ENCODE assay signal across 10 mouse cellular contexts in genomic region chr15:98710442-98710841, GRCm38 (mm10). TPM values are rescaled to one million over a fixed set of nuclear protein-coding genes. Genes with fewer than 3 reads are reported as not detected.
DNase-seq lines count a peak whose midpoint lies in the region; ATAC-seq and TF ChIP-seq lines count a peak whose summit lies in the region.
"Had no signal": no experiment of that assay in that cellular context is flagged by ENCODE, and none has a peak within 500 bp of the region (broad histone marks: within the 10 kb centered on the region; RNA-seq: fewer than 3 reads in every experiment).

No protein-coding gene starts in this region.

- TF ChIP-seq POLR2A in ES-Bruce4 (IDR thresholded peaks at IDR 0.05; ENCODE audit: insufficient read depth, low read length) = no peak
- TF ChIP-seq POLR2A in olfactory bulb, adult 2 months (IDR thresholded peaks at IDR 0.05; ENCODE audit: insufficient read depth, low read depth, low read length) = no peak

- intact Hi-C loops in left cerebral cortex, postnatal 36 days (cut with DNase I) = loop anchor here (2.0 kb wide), 1 partner anchor 46 kb away; no protein-coding TSS in a partner anchor

- 17% methylated on average over 9 of the region's 9 CpGs for WGBS in hindbrain, embryonic 10.5 days
- 16% methylated on average over 9 of the region's 9 CpGs for WGBS in hindbrain, embryonic 16.5 days
- WGBS in olfactory bulb, adult 2 months = 19% methylated on average over 9 of the region's 9 CpGs

- ATAC-seq in hindbrain, embryonic 16.5 days = no peak

- H3K4me1 ChIP-seq in hindbrain, embryonic 10.5 days (replicated peaks) = peaks cover 6% of the 10 kb centered on the region; the same call in 1 of the 2 replicates
- H3K4me1 ChIP-seq in hindbrain, embryonic 16.5 days (ENCODE audit: control insufficient read depth, insufficient read depth, low read depth, low read length) = peaks cover 4% of the 10 kb centered on the region; the same call in 1 of the 2 replicates
- no peaks in the 10 kb centered on the region for H3K4me1 ChIP-seq in ES-Bruce4 (ENCODE audit: control insufficient read depth, insufficient read depth, low read length)
- peaks cover 4% of the 10 kb centered on the region for H3K4me1 ChIP-seq in olfactory bulb, adult 2 months (ENCODE audit: control insufficient read depth, insufficient read depth, low read length)

- DNase-seq in hindbrain, embryonic 10.5 days (ENCODE audit: low spot score) = peak; percentile 78
- peak; percentile 42 for DNase-seq in cerebellum, adult 11-12 months
- DNase-seq in frontal cortex, postnatal 36 days (ENCODE audit: low spot score in 2 of 2) = peak; percentile 73 to 75
- peak; percentile 54 to 79 for DNase-seq in left cerebral cortex, postnatal 36 days (ENCODE audit: low spot score in 2 of 2)
- peak; percentile 77 for DNase-seq in thymus, postnatal 0 days (ENCODE audit: low spot score)

- peak; percentile 96 for TF ChIP-seq CTCF in ES-Bruce4 (IDR thresholded peaks at IDR 0.05; ENCODE audit: low read depth, low read length)
- TF ChIP-seq CTCF in olfactory bulb, adult 2 months (IDR thresholded peaks at IDR 0.05; ENCODE audit: insufficient read depth, low read depth, low read length) = peak; percentile 51

- no peak overlapping the region for H3K4me2 ChIP-seq in hindbrain, embryonic 16.5 days (ENCODE audit: low read length)
- H3K4me2 ChIP-seq: embryonic facial prominence, embryonic 13.5 days; limb, embryonic 15.5 days had no signal

- no peak overlapping the region for H3K4me3 ChIP-seq in hindbrain, embryonic 10.5 days
- H3K4me3 ChIP-seq in hindbrain, embryonic 16.5 days (ENCODE audit: low read length) = no peak overlapping the region
- no peak overlapping the region for H3K4me3 ChIP-seq in ES-Bruce4 (ENCODE audit: low read depth, low read length)
- no peak overlapping the region for H3K4me3 ChIP-seq in olfactory bulb, adult 2 months (ENCODE audit: insufficient read depth, low read depth, low read length)
- H3K4me3 ChIP-seq: embryonic facial prominence, embryonic 13.5 days; limb, embryonic 15.5 days had no signal

- no peak overlapping the region for H3K9ac ChIP-seq in hindbrain, embryonic 16.5 days (ENCODE audit: low read depth, low read length)
- H3K9ac ChIP-seq in ES-Bruce4 (ENCODE audit: low read depth, poor library complexity, severe bottlenecking) = no peak overlapping the region
- H3K9ac ChIP-seq: embryonic facial prominence, embryonic 13.5 days; limb, embryonic 15.5 days had no signal

- H3K36me3 ChIP-seq in hindbrain, embryonic 10.5 days = no peaks in the 10 kb centered on the region
- no peaks in the 10 kb centered on the region for H3K36me3 ChIP-seq in hindbrain, embryonic 16.5 days (ENCODE audit: control insufficient read depth, insufficient read depth, low read length)
- H3K36me3 ChIP-seq in ES-Bruce4 (ENCODE audit: control insufficient read depth, insufficient read depth, low read length, poor library complexity, severe bottlenecking) = no peaks in the 10 kb centered on the region
- H3K36me3 ChIP-seq: embryonic facial prominence, embryonic 13.5 days; limb, embryonic 15.5 days had no signal

- no peaks in the 10 kb centered on the region for H3K9me3 ChIP-seq in hindbrain, embryonic 10.5 days
- H3K9me3 ChIP-seq in hindbrain, embryonic 16.5 days (ENCODE audit: control insufficient read depth, low read length) = no peaks in the 10 kb centered on the region
- H3K9me3 ChIP-seq in ES-Bruce4 (replicated peaks; ENCODE audit: control insufficient read depth, insufficient read depth, low read length, poor library complexity, severe bottlenecking) = no peaks in the 10 kb centered on the region
- H3K9me3 ChIP-seq: embryonic facial prominence, embryonic 13.5 days; limb, embryonic 15.5 days had no signal

- H3K27me3 ChIP-seq in hindbrain, embryonic 10.5 days (ENCODE audit: insufficient read depth, poor library complexity, severe bottlenecking) = peaks cover 15% of the 10 kb centered on the region; the same call in 1 of the 2 replicates
- peaks cover 2% of the 10 kb centered on the region; the same call in 1 of the 2 replicates for H3K27me3 ChIP-seq in hindbrain, embryonic 16.5 days (replicated peaks; ENCODE audit: control insufficient read depth, insufficient read depth, low read length)
- H3K27me3 ChIP-seq in ES-Bruce4 (ENCODE audit: control insufficient read depth, insufficient read depth, low read length, poor library complexity, severe bottlenecking) = no peaks in the 10 kb centered on the region

- H3K27ac ChIP-seq in hindbrain, embryonic 10.5 days = no peak overlapping the region
- H3K27ac ChIP-seq in hindbrain, embryonic 16.5 days (ENCODE audit: low read depth, low read length) = no peak overlapping the region
- H3K27ac ChIP-seq in ES-Bruce4 (ENCODE audit: insufficient read depth, low read length) = no peak overlapping the region
- no peak overlapping the region for H3K27ac ChIP-seq in olfactory bulb, adult 2 months (ENCODE audit: insufficient read depth, low read depth, low read length)
- H3K27ac ChIP-seq: embryonic facial prominence, embryonic 13.5 days; limb, embryonic 15.5 days had no signal

- TF ChIP-seq EP300 in ES-Bruce4 (IDR thresholded peaks at IDR 0.05; ENCODE audit: insufficient read depth, low read depth, low read length) = no peak

RNA-seq across cellular contexts. Expression of gene Ccdc65, which starts 2.4 kb away (rescaled TPM):
- 1.7 and 3.1 TPM in 2 replicates for polyA plus RNA-seq in hindbrain, embryonic 10.5 days (2016; fragmentation: Nextera tagmentation; extraction: Ambion mirVana)
- polyA plus RNA-seq in hindbrain, embryonic 16.5 days (2015; fragmentation: Nextera tagmentation; extraction: Ambion mirVana) = 7.9 and 9.0 TPM in 2 replicates
- 0.85 TPM in 1 of 2 replicates, not detected in the other for polyA plus RNA-seq in ES-Bruce4 (2011; ENCODE audit: insufficient read depth, insufficient read length, low read depth, missing spikeins)
- 10 to 100 TPM; 12.5 to 14.4 TPM for total RNA-seq in left cerebral cortex, postnatal 36 days (2021)
- polyA plus RNA-seq in olfactory bulb, adult 2 months (2012; ENCODE audit: insufficient read depth, insufficient read length, low replicate concordance, missing spikeins) = not detected in 2 replicates
- 0.09 and 0.40 TPM in 2 replicates for polyA plus RNA-seq in thymus, postnatal 0 days (2015; fragmentation: Nextera tagmentation; extraction: Ambion mirVana)

RNA-seq across cellular contexts. Expression of gene Fkbp11, which starts 17.6 kb away (rescaled TPM):
- 12.9 and 15.9 TPM in 2 replicates for polyA plus RNA-seq in hindbrain, embryonic 10.5 days (2016; fragmentation: Nextera tagmentation; extraction: Ambion mirVana)
- 6.3 and 8.9 TPM in 2 replicates for polyA plus RNA-seq in hindbrain, embryonic 16.5 days (2015; fragmentation: Nextera tagmentation; extraction: Ambion mirVana)
- polyA plus RNA-seq in ES-Bruce4 (2011; ENCODE audit: insufficient read depth, insufficient read length, low read depth, missing spikeins) = 28.2 and 30.0 TPM in 2 replicates
- total RNA-seq in left cerebral cortex, postnatal 36 days (2021) = 1 to 10 TPM; 1.5 to 2.1 TPM
- not detected in 2 replicates for polyA plus RNA-seq in olfactory bulb, adult 2 months (2012; ENCODE audit: insufficient read depth, insufficient read length, low replicate concordance, missing spikeins)
- polyA plus RNA-seq in thymus, postnatal 0 days (2015; fragmentation: Nextera tagmentation; extraction: Ambion mirVana) = 4.6 and 6.4 TPM in 2 replicates

RNA-seq across cellular contexts. Expression of gene Rnd1, which starts 33.2 kb away (rescaled TPM):
- 3.7 and 5.8 TPM in 2 replicates for polyA plus RNA-seq in hindbrain, embryonic 10.5 days (2016; fragmentation: Nextera tagmentation; extraction: Ambion mirVana)
- 12.6 and 16.7 TPM in 2 replicates for polyA plus RNA-seq in hindbrain, embryonic 16.5 days (2015; fragmentation: Nextera tagmentation; extraction: Ambion mirVana)
- 3.4 and 3.7 TPM in 2 replicates for polyA plus RNA-seq in ES-Bruce4 (2011; ENCODE audit: insufficient read depth, insufficient read length, low read depth, missing spikeins)
- total RNA-seq in left cerebral cortex, postnatal 36 days (2021) = 10 to 100 TPM; 29.4 to 32.6 TPM
- polyA plus RNA-seq in olfactory bulb, adult 2 months (2012; ENCODE audit: insufficient read depth, insufficient read length, low replicate concordance, missing spikeins) = not detected in 2 replicates
- polyA plus RNA-seq in thymus, postnatal 0 days (2015; fragmentation: Nextera tagmentation; extraction: Ambion mirVana) = 1.1 and 1.7 TPM in 2 replicates

RNA-seq across cellular contexts. Expression of gene Ddx23, which starts 47.7 kb away (rescaled TPM):
- 22.8 and 23.8 TPM in 2 replicates for polyA plus RNA-seq in hindbrain, embryonic 10.5 days (2016; fragmentation: Nextera tagmentation; extraction: Ambion mirVana)
- 17.8 and 19.7 TPM in 2 replicates for polyA plus RNA-seq in hindbrain, embryonic 16.5 days (2015; fragmentation: Nextera tagmentation; extraction: Ambion mirVana)
- 121 TPM in 2 replicates for polyA plus RNA-seq in ES-Bruce4 (2011; ENCODE audit: insufficient read depth, insufficient read length, low read depth, missing spikeins)
- 10 to 100 TPM; 80.2 to 82.7 TPM for total RNA-seq in left cerebral cortex, postnatal 36 days (2021)
- not detected in 2 replicates for polyA plus RNA-seq in olfactory bulb, adult 2 months (2012; ENCODE audit: insufficient read depth, insufficient read length, low replicate concordance, missing spikeins)
- 23.5 and 26.4 TPM in 2 replicates for polyA plus RNA-seq in thymus, postnatal 0 days (2015; fragmentation: Nextera tagmentation; extraction: Ambion mirVana)

RNA-seq across cellular contexts. Expression of gene Arf3, which starts 52.6 kb away (rescaled TPM):
- polyA plus RNA-seq in hindbrain, embryonic 10.5 days (2016; fragmentation: Nextera tagmentation; extraction: Ambion mirVana) = 42.6 and 45.1 TPM in 2 replicates
- polyA plus RNA-seq in hindbrain, embryonic 16.5 days (2015; fragmentation: Nextera tagmentation; extraction: Ambion mirVana) = 107 TPM in 2 replicates
- polyA plus RNA-seq in ES-Bruce4 (2011; ENCODE audit: insufficient read depth, insufficient read length, low read depth, missing spikeins) = 58.4 and 59.3 TPM in 2 replicates
- total RNA-seq in left cerebral cortex, postnatal 36 days (2021) = 100 to 1,000 TPM; 721 to 734 TPM
- 167 TPM in 1 of 2 replicates, not detected in the other for polyA plus RNA-seq in olfactory bulb, adult 2 months (2012; ENCODE audit: insufficient read depth, insufficient read length, low replicate concordance, missing spikeins)
- polyA plus RNA-seq in thymus, postnatal 0 days (2015; fragmentation: Nextera tagmentation; extraction: Ambion mirVana) = 36.5 and 42.2 TPM in 2 replicates
